Mouse (Mus musculus) kidney, embryonic 16.5 days (tissue): ENCODE data around the gene Fcrl5. TPM values are rescaled to one million over a fixed set of nuclear protein-coding genes. Genes with fewer than 3 reads are reported as not detected.

Source experiments
- ATAC-seq: fragments of 200-750 bp; cut with Nextera tagmentation; 2 replicates; pipeline ENCODE4 v1.8.0; 2017; ENCODE audit warnings: moderate TSS enrichment; ENCODE audit not compliant: low FRiP score, low TSS enrichment
- H3K27ac ChIP-seq: fragments of 300-500 bp; sonication (generic); 2 replicates; pipeline ENCODE4 v1.5.1; 2014; ENCODE audit warnings: low read length
- H3K27me3 ChIP-seq: fragments of 300-500 bp; sonication (generic); 2 replicates; pipeline ENCODE4 v1.6.1; 2014; ENCODE audit warnings: low read length, control low read depth, mixed read lengths; ENCODE audit not compliant: insufficient read depth
- H3K36me3 ChIP-seq: fragments of 300-500 bp; sonication (generic); 2 replicates; pipeline ENCODE4 v1.6.1; 2014; ENCODE audit warnings: low read length, control low read depth, mixed read lengths; ENCODE audit not compliant: insufficient read depth
- H3K4me1 ChIP-seq: fragments of 300-500 bp; sonication (generic); 2 replicates; pipeline ENCODE4 v1.6.1; 2014; ENCODE audit warnings: low read length, control low read depth, mixed read lengths; ENCODE audit not compliant: insufficient read depth
- H3K4me2 ChIP-seq: fragments of 300-500 bp; sonication (generic); replicated peaks from 2 replicates; pipeline ENCODE4 v1.6.1; 2014; ENCODE audit warnings: low read depth, low read length
- H3K4me3 ChIP-seq: fragments of 300-500 bp; sonication (generic); 2 replicates; pipeline ENCODE4 v1.5.1; 2014; ENCODE audit warnings: mild to moderate bottlenecking, low read length
- H3K9ac ChIP-seq: fragments of 300-500 bp; sonication (generic); replicated peaks from 2 replicates; pipeline ENCODE4 v1.6.1; 2014; ENCODE audit warnings: low read length
- H3K9me3 ChIP-seq: fragments of 300-500 bp; sonication (generic); 2 replicates; pipeline ENCODE4 v1.6.1; 2016; ENCODE audit warnings: low read length, control low read depth
- WGBS: fragments of 180-500 bp; shearing (Covaris S2); extraction: QIAGEN DNeasy Blood & Tissue Kit; methylation state at CpG from one replicate; pipeline ENCODE4 v1.1.7; 2014; 5-methylcytosine and 5-hydroxymethylcytosine counted together
- polyA plus RNA-seq: library from polyadenylated mRNA; unstranded; fragments of >200 nt; fragmentation: Nextera tagmentation; extraction: Ambion mirVana; gene quantifications from 2 replicates; pipeline ENCODE4 v1.2.1, GENCODE M21; 2015

Gene Fcrl5
- polyA plus RNA-seq, 1 experiment from 2014 or later: not detected

GRCm38 (mm10) chr3:87508205-87508901 is 72.8 kb downstream of the Fcrl5 start:
- H3K4me2 ChIP-seq: peak overlapping the region; percentile 41
- H3K36me3 ChIP-seq: no peaks in the 10 kb centered on the region
- 0 out of 2 replicates have a peak, but pooled peaks cover 4% of the 10 kb centered on the region for H3K4me1 ChIP-seq
- no peak overlapping the region for H3K4me3 ChIP-seq
- H3K27ac ChIP-seq: no peak overlapping the region
- H3K9me3 ChIP-seq: no peaks in the 10 kb centered on the region
- ATAC-seq: peak; percentile 84
- H3K27me3 ChIP-seq: no peaks in the 10 kb centered on the region
- peak overlapping the region; percentile 27; the same call in 1 of the 2 replicates for H3K9ac ChIP-seq
- 24% methylated on average over 17 of the region's 17 CpGs for WGBS

- ATAC-seq: no peak
- H3K27ac ChIP-seq: no peak overlapping the region
- no peak overlapping the region for H3K4me3 ChIP-seq
- H3K9ac ChIP-seq: no peak overlapping the region
- no peaks in the 10 kb centered on the region for H3K27me3 ChIP-seq
- 0 out of 2 replicates have a peak, but pooled peaks cover 4% of the 10 kb centered on the region for H3K4me1 ChIP-seq
- no peaks in the 10 kb centered on the region for H3K36me3 ChIP-seq
- no peak overlapping the region for H3K4me2 ChIP-seq
- WGBS: 48% methylated on average over 4 of the region's 4 CpGs
- H3K9me3 ChIP-seq: no peaks in the 10 kb centered on the region
These were observed 73.5 kb downstream of the Fcrl5 start for GRCm38 (mm10) chr3:87509061-87509460.

GRCm38 (mm10) chr3:87510832-87511231 is 75.3 kb downstream of the Fcrl5 start:
- Histone ChIP-seq H3K27me3 (no peaks in the 10 kb centered on the region), H3K4me3 (no peak overlapping the region), H3K27ac (no peak overlapping the region), H3K4me2 (no peak overlapping the region), H3K36me3 (no peaks in the 10 kb centered on the region), H3K9me3 (no peaks in the 10 kb centered on the region), H3K4me1 (peaks cover 10% of the 10 kb centered on the region), H3K9ac (no peak overlapping the region)
- WGBS: 85% methylated on average over 9 of the region's 9 CpGs
- no peak for ATAC-seq

- Histone ChIP-seq H3K4me3 (no peak overlapping the region), H3K9ac (no peak overlapping the region), H3K27me3 (no peaks in the 10 kb centered on the region), H3K4me1 (peaks cover 10% of the 10 kb centered on the region), H3K9me3 (no peaks in the 10 kb centered on the region), H3K27ac (no peak overlapping the region), H3K36me3 (no peaks in the 10 kb centered on the region), H3K4me2 (no peak overlapping the region)
- WGBS: 51% methylated on average over 16 of the region's 16 CpGs
- no peak for ATAC-seq
These were observed 76.6 kb downstream of the Fcrl5 start for GRCm38 (mm10) chr3:87511971-87512765.

GRCm38 (mm10) chr3:87515567-87516081 is 80.1 kb downstream of the Fcrl5 start:
- no peaks in the 10 kb centered on the region for H3K36me3 ChIP-seq
- H3K4me1 ChIP-seq: peaks cover 6% of the 10 kb centered on the region
- H3K9me3 ChIP-seq: no peaks in the 10 kb centered on the region
- no peak for ATAC-seq
- no peak overlapping the region for H3K27ac ChIP-seq
- 56% methylated on average over 13 of the region's 13 CpGs for WGBS
- H3K9ac ChIP-seq: 0 out of 2 replicates have a peak overlapping the region, but pooled peaks have one; percentile 8
- no peaks in the 10 kb centered on the region for H3K27me3 ChIP-seq
- no peak overlapping the region for H3K4me2 ChIP-seq
- no peak overlapping the region for H3K4me3 ChIP-seq

- no peak overlapping the region for H3K9ac ChIP-seq
- H3K4me2 ChIP-seq: no peak overlapping the region
- H3K4me1 ChIP-seq: peaks cover 6% of the 10 kb centered on the region
- no peaks in the 10 kb centered on the region for H3K9me3 ChIP-seq
- no peaks in the 10 kb centered on the region for H3K27me3 ChIP-seq
- H3K4me3 ChIP-seq: no peak overlapping the region
- no peak overlapping the region for H3K27ac ChIP-seq
- ATAC-seq: no peak
- no peaks in the 10 kb centered on the region for H3K36me3 ChIP-seq
These were observed 82.9 kb downstream of the Fcrl5 start for GRCm38 (mm10) chr3:87518425-87518824.

- Histone ChIP-seq H3K4me3 (no peak overlapping the region), H3K9ac (no peak overlapping the region), H3K27ac (no peak overlapping the region), H3K36me3 (no peaks in the 10 kb centered on the region), H3K4me2 (no peak overlapping the region), H3K27me3 (no peaks in the 10 kb centered on the region), H3K4me1 (peaks cover 3% of the 10 kb centered on the region; the same call in 1 of the 2 replicates), H3K9me3 (no peaks in the 10 kb centered on the region)
- WGBS: 77% methylated on average over 4 of the region's 4 CpGs
- ATAC-seq: no peak
These were observed 85.6 kb downstream of the Fcrl5 start for GRCm38 (mm10) chr3:87521126-87521525.

- Histone ChIP-seq H3K27me3 (no peaks in the 10 kb centered on the region), H3K4me2 (no peak overlapping the region), H3K4me3 (no peak overlapping the region), H3K9ac (no peak overlapping the region), H3K9me3 (no peaks in the 10 kb centered on the region), H3K36me3 (no peaks in the 10 kb centered on the region), H3K27ac (no peak overlapping the region), H3K4me1 (peaks cover 10% of the 10 kb centered on the region)
- WGBS: 53% methylated on average over 1 of the region's 1 CpGs
- ATAC-seq: no peak
These were observed 86.3 kb downstream of the Fcrl5 start for GRCm38 (mm10) chr3:87521833-87522232.

GRCm38 (mm10) chr3:87523701-87524100 is 88.1 kb downstream of the Fcrl5 start:
- peaks cover 13% of the 10 kb centered on the region for H3K4me1 ChIP-seq
- 94% methylated on average over 9 of the region's 9 CpGs for WGBS
- no peaks in the 10 kb centered on the region for H3K27me3 ChIP-seq
- H3K4me2 ChIP-seq: no peak overlapping the region
- no peak for ATAC-seq
- no peak overlapping the region for H3K9ac ChIP-seq
- H3K36me3 ChIP-seq: peaks cover 7% of the 10 kb centered on the region
- H3K9me3 ChIP-seq: no peaks in the 10 kb centered on the region
- H3K4me3 ChIP-seq: no peak overlapping the region
- H3K27ac ChIP-seq: no peak overlapping the region
